Mouse (Mus musculus): ENCODE results near the gene Arhgef3. TPM values are rescaled to one million over a fixed set of nuclear protein-coding genes. Genes with fewer than 3 reads are reported as not detected.

Arhgef3 gene
- polyA plus RNA-seq, 1 experiment from 2014 or later, result 19.9 TPM

- no peak for ATAC-seq (ENCODE audit: insufficient number of reproducible peaks, low FRiP score, low TSS enrichment, low read depth)
- Histone ChIP-seq H3K9me3 (no peaks in the 10 kb centered on the region), H3K36me3 (peaks cover 47% of the 10 kb centered on the region), H3K4me1 (no peaks in the 10 kb centered on the region), H3K27me3 (no peaks in the 10 kb centered on the region), H3K9ac (no peak overlapping the region), H3K27ac (no peak overlapping the region), H3K4me2 (no peak overlapping the region), H3K4me3 (no peak overlapping the region)
- 80% methylated on average over 10 of the region's 10 CpGs for WGBS
Measured at GRCm38 (mm10) chr14:27402332-27403250, 287.9 kb downstream of the Arhgef3 start.

GRCm38 (mm10) chr14:27405452-27405851, 290.8 kb downstream of the Arhgef3 start:
- no peak overlapping the region for H3K9ac ChIP-seq
- no peaks in the 10 kb centered on the region for H3K27me3 ChIP-seq
- no peaks in the 10 kb centered on the region for H3K4me1 ChIP-seq
- 69% methylated on average over 4 of the region's 4 CpGs for WGBS
- peaks cover 28% of the 10 kb centered on the region for H3K36me3 ChIP-seq
- H3K9me3 ChIP-seq, result no peaks in the 10 kb centered on the region
- no peak for ATAC-seq (ENCODE audit: insufficient number of reproducible peaks, low FRiP score, low TSS enrichment, low read depth)
- H3K4me2 ChIP-seq, result no peak overlapping the region
- H3K27ac ChIP-seq, result no peak overlapping the region
- H3K4me3 ChIP-seq, result no peak overlapping the region

- H3K27ac ChIP-seq, result no peak overlapping the region
Measured at GRCm38 (mm10) chr14:27405947-27406346, 291.2 kb downstream of the Arhgef3 start.

GRCm38 (mm10) chr14:27408240-27408639, 293.5 kb downstream of the Arhgef3 start:
- H3K4me3 ChIP-seq, result no peak overlapping the region
- WGBS, result 83% methylated on average over 3 of the region's 3 CpGs
- no peak for ATAC-seq (ENCODE audit: insufficient number of reproducible peaks, low FRiP score, low TSS enrichment, low read depth)
- H3K9me3 ChIP-seq, result no peaks in the 10 kb centered on the region
- no peak overlapping the region for H3K27ac ChIP-seq
- H3K4me2 ChIP-seq, result no peak overlapping the region
- no peak overlapping the region for H3K9ac ChIP-seq
- H3K27me3 ChIP-seq, result no peaks in the 10 kb centered on the region
- no peaks in the 10 kb centered on the region for H3K4me1 ChIP-seq
- peaks cover 9% of the 10 kb centered on the region for H3K36me3 ChIP-seq

More at GRCm38 (mm10) chr14:27405947-27406346, 291.2 kb downstream of the Arhgef3 start:
- H3K4me2 ChIP-seq, result no peak overlapping the region
- 84% methylated on average over 2 of the region's 2 CpGs for WGBS
- no peak overlapping the region for H3K9ac ChIP-seq
- no peaks in the 10 kb centered on the region for H3K9me3 ChIP-seq
- H3K36me3 ChIP-seq, result peaks cover 26% of the 10 kb centered on the region
- H3K4me3 ChIP-seq, result no peak overlapping the region
- H3K4me1 ChIP-seq, result no peaks in the 10 kb centered on the region
- no peaks in the 10 kb centered on the region for H3K27me3 ChIP-seq
- no peak for ATAC-seq (ENCODE audit: insufficient number of reproducible peaks, low FRiP score, low TSS enrichment, low read depth)

- no peaks in the 10 kb centered on the region for H3K4me1 ChIP-seq
- WGBS, result 82% methylated on average over 3 of the region's 3 CpGs
- H3K27me3 ChIP-seq, result no peaks in the 10 kb centered on the region
- H3K4me2 ChIP-seq, result no peak overlapping the region
- no peak overlapping the region for H3K9ac ChIP-seq
- H3K4me3 ChIP-seq, result no peak overlapping the region
- ATAC-seq (ENCODE audit: insufficient number of reproducible peaks, low FRiP score, low TSS enrichment, low read depth), result no peak
- H3K27ac ChIP-seq, result no peak overlapping the region
- no peaks in the 10 kb centered on the region for H3K9me3 ChIP-seq
- H3K36me3 ChIP-seq, result no peaks in the 10 kb centered on the region
Measured at GRCm38 (mm10) chr14:27409662-27410061, 295.0 kb downstream of the Arhgef3 start.

GRCm38 (mm10) chr14:27411492-27411891, 296.8 kb downstream of the Arhgef3 start:
- no peaks in the 10 kb centered on the region for H3K4me1 ChIP-seq
- H3K4me2 ChIP-seq, result no peak overlapping the region
- no peak overlapping the region for H3K9ac ChIP-seq
- H3K4me3 ChIP-seq, result no peak overlapping the region
- H3K36me3 ChIP-seq, result no peaks in the 10 kb centered on the region
- H3K9me3 ChIP-seq, result no peaks in the 10 kb centered on the region
- WGBS, result 84% methylated on average over 7 of the region's 7 CpGs
- H3K27ac ChIP-seq, result no peak overlapping the region
- no peaks in the 10 kb centered on the region for H3K27me3 ChIP-seq
- no peak for ATAC-seq (ENCODE audit: insufficient number of reproducible peaks, low FRiP score, low TSS enrichment, low read depth)

- Histone ChIP-seq H3K27me3 (no peaks in the 10 kb centered on the region), H3K4me3 (no peak overlapping the region), H3K4me2 (no peak overlapping the region), H3K9me3 (no peaks in the 10 kb centered on the region), H3K36me3 (no peaks in the 10 kb centered on the region), H3K27ac (no peak overlapping the region), H3K9ac (no peak overlapping the region), H3K4me1 (no peaks in the 10 kb centered on the region)
- no peak for ATAC-seq (ENCODE audit: insufficient number of reproducible peaks, low FRiP score, low TSS enrichment, low read depth)
- WGBS, result 68% methylated on average over 8 of the region's 8 CpGs
Measured at GRCm38 (mm10) chr14:27412699-27413098, 298.0 kb downstream of the Arhgef3 start.

- WGBS, result 31% methylated on average over 4 of the region's 4 CpGs
- H3K36me3 ChIP-seq, result no peaks in the 10 kb centered on the region
- 0 out of 2 replicates have a peak, but pooled peaks cover under 1% of the 10 kb centered on the region for H3K9me3 ChIP-seq
- H3K4me3 ChIP-seq, result no peak overlapping the region
- no peak overlapping the region for H3K27ac ChIP-seq
- no peak overlapping the region for H3K4me2 ChIP-seq
- H3K9ac ChIP-seq, result no peak overlapping the region
- H3K27me3 ChIP-seq, result no peaks in the 10 kb centered on the region
- ATAC-seq (ENCODE audit: insufficient number of reproducible peaks, low FRiP score, low TSS enrichment, low read depth), result no peak
- H3K4me1 ChIP-seq, result no peaks in the 10 kb centered on the region
Measured at GRCm38 (mm10) chr14:27413961-27414360, 299.3 kb downstream of the Arhgef3 start.

- H3K4me2 ChIP-seq, result no peak overlapping the region
- H3K9me3 ChIP-seq, result 0 out of 2 replicates have a peak, but pooled peaks cover 5% of the 10 kb centered on the region
- H3K27me3 ChIP-seq, result no peaks in the 10 kb centered on the region
- no peak overlapping the region for H3K4me3 ChIP-seq
- H3K36me3 ChIP-seq, result no peaks in the 10 kb centered on the region
- WGBS, result 68% methylated on average over 3 of the region's 3 CpGs
- no peak overlapping the region for H3K9ac ChIP-seq
- no peaks in the 10 kb centered on the region for H3K4me1 ChIP-seq
- H3K27ac ChIP-seq, result no peak overlapping the region
- ATAC-seq (ENCODE audit: insufficient number of reproducible peaks, low FRiP score, low TSS enrichment, low read depth), result no peak
Measured at GRCm38 (mm10) chr14:27420816-27421215, 306.1 kb downstream of the Arhgef3 start.

- H3K36me3 ChIP-seq, result no peaks in the 10 kb centered on the region
- H3K27ac ChIP-seq, result no peak overlapping the region
- H3K4me3 ChIP-seq, result no peak overlapping the region
- WGBS, result 92% methylated on average over 1 of the region's 1 CpGs
- H3K27me3 ChIP-seq, result no peaks in the 10 kb centered on the region
- H3K9me3 ChIP-seq, result 0 out of 2 replicates have a peak, but pooled peaks cover 5% of the 10 kb centered on the region
- no peak overlapping the region for H3K9ac ChIP-seq
- no peak overlapping the region for H3K4me2 ChIP-seq
- no peak for ATAC-seq (ENCODE audit: insufficient number of reproducible peaks, low FRiP score, low TSS enrichment, low read depth)
- no peaks in the 10 kb centered on the region for H3K4me1 ChIP-seq
Measured at GRCm38 (mm10) chr14:27422301-27422700, 307.6 kb downstream of the Arhgef3 start.

GRCm38 (mm10) chr14:27428573-27428972, 313.9 kb downstream of the Arhgef3 start, which contains the start of gene Fam208a:
Fam208a (plus strand) TSS chr14:27428834.
- peaks cover 8% of the 10 kb centered on the region; the same call in 1 of the 2 replicates for H3K4me1 ChIP-seq
- 0 out of 2 replicates have a peak, but pooled peaks cover 9% of the 10 kb centered on the region for H3K9me3 ChIP-seq
- peaks cover 16% of the 10 kb centered on the region for H3K36me3 ChIP-seq
- 1% methylated on average over 43 of the region's 43 CpGs for WGBS
- no peaks in the 10 kb centered on the region for H3K27me3 ChIP-seq
- H3K4me3 ChIP-seq, result peak within 1 kb of the TSS; percentile 67
- ATAC-seq (ENCODE audit: insufficient number of reproducible peaks, low FRiP score, low TSS enrichment, low read depth), result peak; percentile 90
- H3K4me2 ChIP-seq, result peak within 1 kb of the TSS; percentile 75
- H3K27ac ChIP-seq, result peak within 1 kb of the TSS; percentile 100
- H3K9ac ChIP-seq, result peak within 1 kb of the TSS; percentile 88

Data from limb, embryonic 15.5 days (tissue).